ENCODE assay signal across 15 mouse cellular contexts in genomic region chr5:7701776-7702175, GRCm38 (mm10).
"Had no signal": no experiment of that assay in that cellular context is flagged by ENCODE, and none has a peak within 500 bp of the region (broad histone marks: within the 10 kb centered on the region; RNA-seq: fewer than 3 reads in every experiment).

No protein-coding gene starts in this region.

- H3K27me3 ChIP-seq: megakaryocyte, embryonic 14.5 days; neural tube, embryonic 12.5 days; stomach, embryonic 15.5 days had no signal

- H3K4me1 ChIP-seq: megakaryocyte, embryonic 14.5 days; neural tube, embryonic 12.5 days; stomach, embryonic 15.5 days had no signal

- H3K27ac ChIP-seq: macrophage; neural tube, embryonic 12.5 days; stomach, embryonic 15.5 days; stomach, postnatal 0 days had no signal

- H3K9ac ChIP-seq: lung, embryonic 14.5 days; neural tube, embryonic 12.5 days; stomach, embryonic 15.5 days had no signal

- H3K9me3 ChIP-seq: megakaryocyte, embryonic 14.5 days; neural tube, embryonic 12.5 days; stomach, embryonic 15.5 days had no signal

- H3K4me2 ChIP-seq: lung, embryonic 14.5 days; midbrain, embryonic 11.5 days; neural tube, embryonic 12.5 days; stomach, embryonic 15.5 days had no signal

- H3K36me3 ChIP-seq: neural tube, embryonic 12.5 days; stomach, embryonic 15.5 days had no signal

- H3K4me3 ChIP-seq: megakaryocyte, embryonic 14.5 days; neural tube, embryonic 12.5 days; stomach, embryonic 15.5 days had no signal

- DNase-seq: lung, adult 18-20 months; lung, embryonic 14.5 days; lung, postnatal 14 days; lung, postnatal 36 days; midbrain, embryonic 14.5 days; right cerebral cortex, postnatal 14 days; thymus, adult 2 months; thymus, postnatal 25 days; thymus, postnatal 4 days had no signal
